Mouse (Mus musculus) myocyte (in vitro differentiated cells): ENCODE data around the gene Gm20388. TPM values are rescaled to one million over a fixed set of nuclear protein-coding genes. Genes with fewer than 3 reads are reported as not detected.
"Not testable (repeated sequence)": the region's sequence is repeated elsewhere in the genome, so short reads cannot be mapped to it uniquely, and the experiment has no call there.

Experiments
- H3K27me3 ChIP-seq: one replicate; pipeline ENCODE4 v1.6.1; 2011; ENCODE audit not compliant: control insufficient read depth, insufficient read depth, insufficient read length
- H3K36me3 ChIP-seq: one replicate; pipeline ENCODE4 v1.6.1; 2011; ENCODE audit not compliant: control insufficient read depth, insufficient read depth
- H3K4me2 ChIP-seq: one replicate; pipeline ENCODE4 v1.6.1; 2011; ENCODE audit warnings: low read depth, control low read depth
- H3K4me3 ChIP-seq: one replicate; pipeline ENCODE4 v1.5.1; 2011; ENCODE audit warnings: mild to moderate bottlenecking, control low read depth, moderate library complexity
- H3K79me2 ChIP-seq: one replicate; pipeline ENCODE4 v1.6.1; 2011; ENCODE audit not compliant: control insufficient read depth, insufficient read depth
- H3ac ChIP-seq: one replicate; pipeline ENCODE4 v1.6.1; 2011; ENCODE audit not compliant: control insufficient read depth, insufficient read length
- CEBPB ChIP-seq: IDR thresholded peaks from 2 replicates; pipeline ENCODE4 v1.6.1; 2011; ENCODE audit warnings: mild to moderate bottlenecking, moderate library complexity; ENCODE audit not compliant: poor library complexity, insufficient read depth, severe bottlenecking
- E2F4 ChIP-seq: IDR thresholded peaks from one replicate; pipeline ENCODE4 v1.6.1; 2011; ENCODE audit warnings: mild to moderate bottlenecking, control low read depth, moderate library complexity; ENCODE audit not compliant: insufficient read depth
- MAX ChIP-seq: IDR thresholded peaks from one replicate; pipeline ENCODE4 v1.6.1; 2011; ENCODE audit warnings: low read depth, mild to moderate bottlenecking, control low read depth
- MYOD1 ChIP-seq, 3 experiments: IDR thresholded peaks; one replicate each; pipeline ENCODE4 v1.6.1; 2011; ENCODE audit warnings: control low read depth in 2 of 3, low read depth in 2 of 3, mild to moderate bottlenecking in 2 of 3, moderate library complexity in 1 of 3; ENCODE audit not compliant: insufficient read length in 2 of 3, control insufficient read depth in 1 of 3
- MYOG ChIP-seq, 3 experiments: IDR thresholded peaks; one replicate each; pipeline ENCODE4 v1.6.1; 2011; ENCODE audit warnings: control low read depth in 2 of 3, low read depth in 2 of 3, mild to moderate bottlenecking in 2 of 3; ENCODE audit not compliant: insufficient read length in 2 of 3, control insufficient read depth in 1 of 3, insufficient read depth in 1 of 3
- POLR2A ChIP-seq: IDR thresholded peaks from one replicate; pipeline ENCODE4 v1.6.1; 2011; ENCODE audit warnings: low read depth, mild to moderate bottlenecking, control low read depth, moderate library complexity; ENCODE audit not compliant: insufficient read length
- POLR2AphosphoS2 ChIP-seq: IDR thresholded peaks from one replicate; pipeline ENCODE4 v1.6.1; 2011; ENCODE audit warnings: low read depth, control low read depth; ENCODE audit not compliant: insufficient read length
- REST ChIP-seq: IDR thresholded peaks from one replicate; pipeline ENCODE4 v1.6.1; 2011; ENCODE audit warnings: mild to moderate bottlenecking, control low read depth, moderate library complexity; ENCODE audit not compliant: insufficient read depth, insufficient read length
- SRF ChIP-seq: IDR thresholded peaks from one replicate; pipeline ENCODE4 v1.6.1; 2011; ENCODE audit warnings: low read depth; ENCODE audit not compliant: control insufficient read depth, insufficient read length
- TCF12 ChIP-seq: IDR thresholded peaks from one replicate; pipeline ENCODE4 v1.6.1; 2011; ENCODE audit warnings: mild to moderate bottlenecking, control low read depth; ENCODE audit not compliant: poor library complexity, insufficient read depth, severe bottlenecking
- TCF3 ChIP-seq: IDR thresholded peaks from one replicate; pipeline ENCODE4 v1.6.1; 2011; ENCODE audit warnings: low read depth, control low read depth; ENCODE audit not compliant: insufficient read length
- USF1 ChIP-seq: IDR thresholded peaks from one replicate; pipeline ENCODE4 v1.6.1; 2011; ENCODE audit warnings: low read depth, mild to moderate bottlenecking, control low read depth, moderate library complexity
- polyA plus RNA-seq: library from polyadenylated mRNA; unstranded; fragments of >200 nt; fragmentation: generic; extraction: Trizol; gene quantifications from one replicate; pipeline ENCODE4 v1.2.1, GENCODE M21; 2012; ENCODE audit warnings: missing spikeins

The Gm20388 gene
- polyA plus RNA-seq, 1 experiment, result 15.3 TPM

DNA sequence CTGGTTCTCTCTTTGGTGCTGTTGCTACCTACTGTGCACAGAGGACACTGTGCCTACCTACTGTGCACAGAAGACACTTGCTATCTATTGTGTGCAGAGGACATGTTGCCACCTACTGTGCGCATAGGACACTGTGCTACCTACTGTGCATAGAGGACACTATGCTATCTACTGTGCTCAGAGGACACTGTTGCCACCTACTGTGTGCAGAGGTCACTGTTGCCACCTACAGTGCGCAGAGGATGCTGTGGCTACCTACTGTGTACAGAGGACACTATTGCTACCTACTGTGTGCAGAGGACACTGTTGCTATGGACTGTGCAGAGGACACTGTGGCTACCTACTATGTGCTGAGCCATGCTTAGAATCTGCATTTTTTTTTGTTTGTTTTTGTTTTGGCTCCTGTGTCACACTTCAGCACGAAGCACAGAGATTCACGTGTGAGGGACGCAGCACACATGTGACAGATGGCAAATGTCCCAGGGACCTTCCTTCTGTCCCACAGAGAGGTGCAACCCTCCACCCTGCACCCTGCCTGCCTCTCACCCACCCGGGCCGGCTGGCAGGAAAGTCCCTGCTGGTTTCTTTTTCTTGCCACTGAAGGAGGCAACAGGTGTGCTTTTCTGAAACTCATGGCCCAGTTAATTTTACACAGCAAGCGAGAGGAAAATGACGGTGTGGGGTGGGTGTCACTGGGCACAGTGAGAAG is 886.5 kb downstream of the Gm20388 start:
- Histone ChIP-seq H3K4me3 (no peak overlapping the region), H3ac (no peak overlapping the region), H3K36me3 (no peaks in the 10 kb centered on the region), H3K79me2 (no peaks in the 10 kb centered on the region), H3K27me3 (peaks cover 75% of the 10 kb centered on the region), H3K4me2 (no peak overlapping the region)
- TF ChIP-seq REST (no peak), TCF12 (no peak), POLR2A (no peak), SRF (no peak), CEBPB (no peak), TCF3 (no peak), POLR2AphosphoS2 (no peak)

DNA sequence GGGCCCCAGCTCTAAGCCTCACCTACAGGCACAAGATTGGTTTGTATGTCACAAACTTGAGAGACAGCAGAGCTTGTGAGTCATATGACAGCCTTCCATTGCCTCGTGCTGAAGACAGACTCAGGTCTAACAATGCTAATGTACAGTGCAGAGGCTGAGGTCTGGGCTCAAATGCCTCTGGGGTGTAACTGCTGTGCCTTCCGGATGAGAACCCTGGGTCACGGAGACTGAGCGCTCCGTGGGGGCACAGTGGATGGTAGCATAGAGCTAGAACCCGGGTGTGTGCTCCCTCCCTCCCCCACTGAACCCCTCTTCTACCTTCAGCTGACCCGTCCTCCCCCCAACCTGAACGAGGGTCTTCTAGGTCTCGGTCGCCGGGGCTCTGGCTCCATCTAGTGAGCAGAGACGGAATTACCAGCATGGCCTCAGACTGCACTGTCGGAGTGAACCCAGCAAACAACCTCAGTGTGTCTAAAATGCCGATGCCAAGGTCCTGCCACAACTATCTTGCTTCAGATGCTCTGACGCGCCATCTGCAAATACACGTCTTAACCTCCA is 889.7 kb downstream of the Gm20388 start:
- no peak for TF ChIP-seq MYOD1 (IDR thresholded peaks at IDR 0.05; ENCODE audit: control insufficient read depth in 1 of 3, insufficient read length in 2 of 3, low read depth in 2 of 3)
- TF ChIP-seq TCF3, result no peak
- no peak for TF ChIP-seq SRF
- Histone ChIP-seq H3K27me3 (peaks cover 72% of the 10 kb centered on the region), H3ac (no peak overlapping the region), H3K4me2 (no peak overlapping the region), H3K79me2 (no peaks in the 10 kb centered on the region), H3K36me3 (no peaks in the 10 kb centered on the region), H3K4me3 (no peak overlapping the region)

DNA sequence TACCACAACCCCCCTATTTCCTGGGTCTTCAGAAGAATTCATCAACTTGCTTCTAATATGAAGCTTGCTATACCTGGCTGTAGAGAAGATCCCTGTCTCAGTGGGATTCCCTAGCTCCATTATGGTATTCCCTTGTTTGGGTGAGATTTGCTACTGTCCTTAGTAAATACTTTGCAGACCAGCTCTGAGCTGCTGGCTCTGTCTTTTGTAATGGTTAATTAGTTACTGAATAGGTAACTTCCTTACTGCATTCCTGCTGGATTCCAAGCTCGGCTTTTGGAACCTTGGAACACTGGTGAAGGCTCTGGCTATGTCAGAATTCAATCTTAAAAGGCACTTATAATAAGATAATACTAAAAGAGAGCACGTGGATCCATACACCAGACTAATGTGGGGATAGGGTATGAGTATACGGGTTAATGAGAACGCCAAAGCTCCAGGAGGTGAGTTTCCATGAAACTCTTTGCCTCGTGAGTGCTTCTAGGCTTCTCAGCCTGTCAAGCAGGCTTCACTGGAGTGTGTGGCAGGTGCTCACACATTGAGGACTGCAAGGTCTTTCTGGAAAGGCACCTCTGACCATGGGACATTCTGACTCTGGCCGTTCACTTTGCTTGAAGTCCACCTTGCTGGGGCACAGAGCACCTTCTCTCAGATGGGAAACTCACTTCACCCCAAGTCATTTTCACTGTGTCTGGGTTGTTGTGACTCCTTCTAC is 893.2 kb downstream of the Gm20388 start:
- H3K36me3 ChIP-seq, H3K79me2 ChIP-seq, H3K4me2 ChIP-seq, H3K4me3 ChIP-seq, H3ac ChIP-seq: not testable (repeated sequence)
- H3K27me3 ChIP-seq, result peaks cover 87% of the 10 kb centered on the region

DNA sequence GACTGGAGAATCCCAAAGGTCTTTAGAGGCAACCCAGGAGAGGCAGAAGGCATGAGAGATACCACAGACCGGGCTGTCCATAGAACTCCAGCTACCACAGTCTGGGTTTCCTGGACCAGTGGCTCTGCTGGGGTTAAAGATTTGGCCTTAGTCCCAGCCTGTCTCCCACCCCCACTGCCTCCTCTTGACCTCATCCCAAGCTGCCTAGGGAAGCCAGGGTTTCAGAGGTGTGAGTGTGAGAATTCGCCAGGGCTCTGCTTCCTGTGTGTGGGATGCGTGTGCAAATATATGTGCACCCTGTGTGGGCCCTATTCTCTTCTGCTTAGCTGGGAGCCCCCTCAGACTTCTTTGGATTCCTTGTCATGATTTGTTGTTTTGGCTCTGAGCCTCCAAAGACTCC is 894.1 kb downstream of the Gm20388 start:
- Histone ChIP-seq H3K4me2 (no peak overlapping the region), H3K79me2 (no peaks in the 10 kb centered on the region), H3ac (no peak overlapping the region), H3K27me3 (peaks cover 87% of the 10 kb centered on the region), H3K4me3 (no peak overlapping the region), H3K36me3 (no peaks in the 10 kb centered on the region)
- TF ChIP-seq CEBPB (no peak), E2F4 (no peak), TCF3 (no peak), POLR2A (no peak), SRF (no peak), REST (no peak), TCF12 (no peak), POLR2AphosphoS2 (no peak), MAX (no peak), MYOD1 (IDR thresholded peaks at IDR 0.05; ENCODE audit: control insufficient read depth in 1 of 3, insufficient read length in 2 of 3, low read depth in 2 of 3) (no peak)

DNA sequence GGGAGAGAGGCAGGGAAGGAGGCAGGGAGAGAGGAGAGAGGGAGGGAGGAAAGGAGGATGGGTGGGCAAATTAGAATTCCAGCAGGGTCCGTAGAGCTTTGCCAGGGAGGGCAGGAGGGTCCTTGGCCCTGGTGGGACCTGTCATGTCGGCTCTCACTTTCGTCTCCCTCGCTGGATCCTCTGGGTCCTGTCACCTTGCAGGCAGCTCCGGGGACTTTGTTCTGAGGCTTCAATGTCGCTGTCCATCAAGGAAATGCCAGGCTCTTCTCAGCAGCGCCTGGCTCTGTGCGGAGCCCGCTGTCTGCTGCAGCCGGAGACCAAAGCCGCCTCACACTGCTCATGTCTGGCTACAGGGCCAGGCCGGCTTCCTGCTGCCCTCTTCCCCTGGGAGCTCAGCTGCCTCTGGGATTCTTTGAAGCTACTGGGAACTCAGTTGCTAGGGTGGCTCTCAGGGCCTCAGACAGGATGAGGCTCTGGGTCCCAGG is 896.2 kb downstream of the Gm20388 start:
- TF ChIP-seq POLR2AphosphoS2, result no peak
- no peak for TF ChIP-seq POLR2A
- TF ChIP-seq TCF3, result no peak
- no peak for TF ChIP-seq CEBPB
- TF ChIP-seq TCF12, result no peak
- no peak for TF ChIP-seq MYOG (IDR thresholded peaks at IDR 0.05; ENCODE audit: control insufficient read depth in 1 of 3, insufficient read depth in 1 of 3, insufficient read length in 2 of 3, low read depth in 2 of 3)
- no peak for TF ChIP-seq SRF
- TF ChIP-seq MYOD1 (IDR thresholded peaks at IDR 0.05; ENCODE audit: control insufficient read depth in 1 of 3, insufficient read length in 2 of 3, low read depth in 2 of 3), result no peak
- no peak for TF ChIP-seq REST
- TF ChIP-seq MAX, result no peak
- TF ChIP-seq USF1, result no peak
- TF ChIP-seq E2F4, result no peak
- no peak overlapping the region for H3K4me3 ChIP-seq
- H3ac ChIP-seq, result no peak overlapping the region
- H3K79me2 ChIP-seq, result no peaks in the 10 kb centered on the region
- H3K4me2 ChIP-seq, result no peak overlapping the region
- H3K27me3 ChIP-seq, result peaks cover 88% of the 10 kb centered on the region
- H3K36me3 ChIP-seq, result no peaks in the 10 kb centered on the region
